Mouse (Mus musculus) stomach, embryonic 16.5 days (tissue): ENCODE data around the gene Mafk. TPM values are rescaled to one million over a fixed set of nuclear protein-coding genes. Genes with fewer than 3 reads are reported as not detected.

ENCODE experiments used
- ATAC-seq: fragments of 200-750 bp; cut with Nextera tagmentation; 2 replicates; pipeline ENCODE4 v1.8.0; 2017; ENCODE audit warnings: moderate number of reproducible peaks, moderate TSS enrichment; ENCODE audit not compliant: insufficient read depth, low FRiP score
- H3K27ac ChIP-seq: fragments of 300-500 bp; sonication (generic); 2 replicates; pipeline ENCODE4 v1.5.1; 2014; ENCODE audit warnings: low read length
- H3K27me3 ChIP-seq: fragments of 300-500 bp; sonication (generic); 2 replicates; pipeline ENCODE4 v1.6.1; 2014; ENCODE audit warnings: low read length, control low read depth, mixed read lengths; ENCODE audit not compliant: control insufficient read depth, insufficient read depth
- H3K36me3 ChIP-seq: fragments of 300-500 bp; sonication (generic); 2 replicates; pipeline ENCODE4 v1.6.1; 2014; ENCODE audit warnings: low read length; ENCODE audit not compliant: control insufficient read depth, insufficient read depth
- H3K4me1 ChIP-seq: fragments of 300-500 bp; sonication (generic); 2 replicates; pipeline ENCODE4 v1.6.1; 2014; ENCODE audit warnings: low read length, control low read depth, mixed read lengths; ENCODE audit not compliant: control insufficient read depth, insufficient read depth
- H3K4me2 ChIP-seq: fragments of 300-500 bp; sonication (generic); 2 replicates; pipeline ENCODE4 v1.6.1; 2014; ENCODE audit warnings: low read depth, low read length, mixed read lengths
- H3K4me3 ChIP-seq: fragments of 300-500 bp; sonication (generic); replicated peaks from 2 replicates; pipeline ENCODE4 v1.5.1; 2014; ENCODE audit warnings: mild to moderate bottlenecking, low read length
- H3K9ac ChIP-seq: fragments of 300-500 bp; sonication (generic); 2 replicates; pipeline ENCODE4 v1.6.1; 2014; ENCODE audit warnings: low read length
- H3K9me3 ChIP-seq: fragments of 300-500 bp; sonication (generic); replicated peaks from 2 replicates; pipeline ENCODE4 v1.6.1; 2016; ENCODE audit warnings: low read length, control low read depth; ENCODE audit not compliant: control insufficient read depth
- WGBS: fragments of 180-500 bp; shearing (Covaris S2); extraction: QIAGEN DNeasy Blood & Tissue Kit; methylation state at CpG from one replicate; pipeline ENCODE4 v1.1.7; 2014; 5-methylcytosine and 5-hydroxymethylcytosine counted together
- polyA plus RNA-seq: library from polyadenylated mRNA; unstranded; fragments of >200 nt; fragmentation: Nextera tagmentation; extraction: Ambion mirVana; gene quantifications from 2 replicates; pipeline ENCODE4 v1.2.1, GENCODE M21; 2015

The Mafk gene
- polyA plus RNA-seq, 1 experiment from 2014 or later = 18.9 TPM

DNA sequence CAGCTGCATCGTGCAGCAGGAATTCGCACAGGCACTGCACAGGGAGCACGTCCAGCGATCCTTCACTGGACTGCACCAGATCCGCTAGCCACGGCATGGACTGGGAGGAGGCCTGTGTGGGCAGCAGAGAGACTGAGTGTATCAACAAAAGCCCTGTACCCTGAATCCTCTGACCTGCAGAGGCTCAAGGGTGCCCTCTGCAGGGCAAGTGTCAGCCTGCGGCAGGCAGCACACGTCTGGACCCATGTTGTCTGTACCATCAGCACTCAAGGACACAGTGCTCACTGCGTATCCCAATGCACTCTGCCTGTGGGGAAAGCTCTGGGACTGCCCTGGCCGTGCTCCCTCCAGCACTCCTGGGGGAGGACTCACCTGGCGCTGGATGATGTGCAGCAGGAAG, 27.0 kb upstream of the Mafk start:
- no peaks in the 10 kb centered on the region for H3K9me3 ChIP-seq
- WGBS = 70% methylated on average over 11 of the region's 11 CpGs
- H3K36me3 ChIP-seq = peaks cover 30% of the 10 kb centered on the region
- H3K27ac ChIP-seq = no peak overlapping the region
- no peak overlapping the region for H3K4me3 ChIP-seq
- H3K4me1 ChIP-seq = no peaks in the 10 kb centered on the region
- no peaks in the 10 kb centered on the region for H3K27me3 ChIP-seq
- ATAC-seq = no peak
- H3K9ac ChIP-seq = no peak overlapping the region
- H3K4me2 ChIP-seq = no peak overlapping the region

DNA sequence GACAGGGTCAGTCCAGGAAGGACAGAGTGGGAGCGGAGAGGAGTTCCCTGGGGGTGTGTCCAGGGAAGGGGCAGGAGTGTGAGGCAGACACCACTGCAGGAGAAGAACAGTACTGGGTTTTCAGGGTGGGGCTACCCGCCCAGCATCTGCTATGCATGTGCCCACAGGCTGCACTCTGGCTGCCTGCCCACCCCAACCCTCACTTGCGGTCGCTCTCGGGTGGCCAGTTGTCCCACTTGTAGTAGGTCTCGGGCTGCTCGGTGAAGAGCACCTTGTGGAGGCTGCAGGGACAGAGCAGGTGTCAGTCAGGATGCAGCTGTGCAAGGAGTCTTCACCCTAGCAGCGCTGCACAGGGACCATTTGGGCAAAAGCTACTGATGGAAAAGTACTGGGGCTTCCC, 23.1 kb upstream of the Mafk start:
- peaks cover 26% of the 10 kb centered on the region for H3K36me3 ChIP-seq

DNA sequence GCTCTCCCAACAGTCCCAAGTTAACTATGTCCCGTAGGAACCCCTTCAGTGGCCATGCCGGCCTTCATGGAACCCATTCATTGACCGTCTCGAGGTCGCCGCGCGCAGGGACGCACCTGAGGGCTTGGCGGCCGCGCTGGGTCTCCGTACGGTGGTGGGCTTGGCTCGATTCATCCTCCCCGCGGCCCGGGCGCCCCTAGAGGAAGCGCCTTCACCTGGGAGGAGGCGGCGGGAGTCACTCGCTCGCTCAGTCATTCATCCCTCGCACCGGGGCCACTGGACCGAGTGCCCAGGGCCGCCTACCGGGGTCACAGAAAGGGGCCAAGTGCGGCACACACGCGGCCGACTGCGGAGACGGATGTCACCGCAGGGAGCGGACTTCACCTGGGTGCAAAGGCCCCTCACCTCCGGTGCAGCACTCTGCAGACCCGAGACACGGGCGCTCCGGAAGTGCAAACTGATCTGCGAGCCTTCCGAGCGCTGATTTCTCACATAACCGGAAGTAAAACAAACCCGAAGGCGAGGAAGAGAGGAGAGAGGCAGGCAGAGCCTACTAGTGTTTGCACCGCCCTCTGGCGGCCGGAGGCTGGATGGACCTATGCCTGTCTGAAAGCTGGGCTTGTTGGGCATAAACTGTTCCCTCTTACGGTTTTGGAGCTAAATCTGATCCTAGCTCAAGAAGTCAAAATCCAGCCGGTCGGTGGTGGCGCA, 15.9 kb upstream of the Mafk start, which contains the start of gene Ints1:
Ints1 (minus strand) TSS at position 459 of the 711 bp plus-strand sequence.
- peak; percentile 89 for ATAC-seq
- under 1% methylated on average over 54 of the region's 55 CpGs for WGBS
- H3K4me1 ChIP-seq = peaks cover 8% of the 10 kb centered on the region
- peak within 1 kb of the TSS; percentile 26; the same call in 1 of the 2 replicates for H3K27ac ChIP-seq
- H3K4me2 ChIP-seq = peak within 1 kb of the TSS; percentile 93
- H3K36me3 ChIP-seq = peaks cover 15% of the 10 kb centered on the region; the same call in 1 of the 2 replicates
- peak within 1 kb of the TSS; percentile 72 for H3K4me3 ChIP-seq
- no peaks in the 10 kb centered on the region for H3K27me3 ChIP-seq
- peak within 1 kb of the TSS; percentile 88 for H3K9ac ChIP-seq
- H3K9me3 ChIP-seq = no peaks in the 10 kb centered on the region

More for the DNA sequence above, 23.1 kb upstream of the Mafk start:
- no peaks in the 10 kb centered on the region for H3K27me3 ChIP-seq
- H3K9ac ChIP-seq = no peak overlapping the region
- no peak overlapping the region for H3K4me2 ChIP-seq
- no peak overlapping the region for H3K27ac ChIP-seq
- H3K4me1 ChIP-seq = no peaks in the 10 kb centered on the region
- no peak overlapping the region for H3K4me3 ChIP-seq
- no peak for ATAC-seq
- 92% methylated on average over 8 of the region's 8 CpGs for WGBS
- no peaks in the 10 kb centered on the region for H3K9me3 ChIP-seq

DNA sequence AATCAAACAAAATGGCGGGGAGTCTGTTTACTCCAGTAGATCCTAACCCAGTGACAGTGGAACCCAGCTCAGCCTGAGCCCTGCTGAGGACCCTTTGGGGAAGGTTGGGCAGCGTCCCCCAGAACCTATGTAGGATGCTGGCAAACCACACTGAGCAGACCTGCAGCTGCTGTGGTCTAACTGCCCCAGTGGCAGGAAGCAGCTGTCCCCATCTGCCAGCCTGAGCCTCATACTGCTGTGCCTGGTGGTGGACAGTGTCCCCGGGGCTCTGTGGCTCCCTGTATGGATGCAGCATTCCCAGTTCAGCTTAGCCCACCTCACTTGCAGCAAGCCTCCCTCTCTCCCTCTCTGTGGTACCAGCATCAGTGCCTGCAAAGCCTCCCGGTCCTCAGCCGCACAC, 14.3 kb upstream of the Mafk start:
- no peak overlapping the region for H3K4me3 ChIP-seq
- H3K27ac ChIP-seq = no peak overlapping the region
- no peaks in the 10 kb centered on the region for H3K27me3 ChIP-seq
- H3K4me2 ChIP-seq = no peak overlapping the region
- H3K9ac ChIP-seq = no peak overlapping the region
- 79% methylated on average over 5 of the region's 5 CpGs for WGBS
- H3K4me1 ChIP-seq = peaks cover 8% of the 10 kb centered on the region
- 0 out of 2 replicates have a peak, but pooled peaks cover 4% of the 10 kb centered on the region for H3K36me3 ChIP-seq
- H3K9me3 ChIP-seq = no peaks in the 10 kb centered on the region
- no peak for ATAC-seq

- no peaks in the 10 kb centered on the region for H3K9me3 ChIP-seq
- WGBS = 80% methylated on average over 8 of the region's 8 CpGs
- no peak for ATAC-seq
- no peak overlapping the region for H3K9ac ChIP-seq
- no peak overlapping the region for H3K27ac ChIP-seq
- H3K36me3 ChIP-seq = no peaks in the 10 kb centered on the region
- H3K4me2 ChIP-seq = no peak overlapping the region
- H3K27me3 ChIP-seq = no peaks in the 10 kb centered on the region
- H3K4me1 ChIP-seq = no peaks in the 10 kb centered on the region
- H3K4me3 ChIP-seq = no peak overlapping the region
Observed at GRCm38 (mm10) chr5:139781406-139781805, 9.9 kb upstream of the Mafk start.

GRCm38 (mm10) chr5:139789466-139789865, 1.8 kb upstream of the Mafk start:
- H3K4me3 ChIP-seq = no peak overlapping the region
- H3K36me3 ChIP-seq = no peaks in the 10 kb centered on the region
- no peaks in the 10 kb centered on the region for H3K27me3 ChIP-seq
- 47% methylated on average over 4 of the region's 4 CpGs for WGBS
- no peak overlapping the region for H3K9ac ChIP-seq
- no peak overlapping the region for H3K27ac ChIP-seq
- H3K4me1 ChIP-seq = peaks cover 28% of the 10 kb centered on the region
- ATAC-seq = no peak
- H3K9me3 ChIP-seq = no peaks in the 10 kb centered on the region
- no peak overlapping the region for H3K4me2 ChIP-seq

GRCm38 (mm10) chr5:139792159-139792775, 954 bp downstream of the Mafk start:
- 13% methylated on average over 11 of the region's 11 CpGs for WGBS
- no peaks in the 10 kb centered on the region for H3K36me3 ChIP-seq
- peak overlapping the region; percentile 92 for H3K4me2 ChIP-seq
- peak overlapping the region; percentile 90 for H3K27ac ChIP-seq
- H3K4me3 ChIP-seq = peak overlapping the region; percentile 77
- H3K9ac ChIP-seq = peak overlapping the region; percentile 76
- no peak for ATAC-seq
- peaks cover 54% of the 10 kb centered on the region for H3K4me1 ChIP-seq
- no peaks in the 10 kb centered on the region for H3K9me3 ChIP-seq
- H3K27me3 ChIP-seq = no peaks in the 10 kb centered on the region

DNA sequence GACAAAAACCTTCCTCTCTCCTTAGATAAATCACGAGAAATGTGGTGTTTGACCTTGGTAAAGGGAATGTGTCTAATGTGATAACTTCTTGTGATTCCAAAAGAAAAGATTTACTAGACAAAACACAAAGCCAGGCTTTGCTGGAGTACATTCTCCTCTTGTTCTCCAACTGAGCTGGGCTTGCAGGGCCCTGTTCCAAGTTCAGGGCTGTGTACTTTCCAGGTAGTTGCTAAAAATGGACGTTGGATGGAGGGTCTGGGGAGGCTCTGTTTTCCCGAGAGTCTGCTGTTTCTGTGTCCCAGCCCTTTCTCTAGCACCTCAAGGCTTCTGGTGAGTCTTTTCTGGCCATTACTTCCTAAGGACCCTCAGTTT, 1.6 kb downstream of the Mafk start:
- H3K4me1 ChIP-seq = peaks cover 61% of the 10 kb centered on the region
- no peaks in the 10 kb centered on the region for H3K36me3 ChIP-seq
- H3K27me3 ChIP-seq = no peaks in the 10 kb centered on the region
- peak overlapping the region; percentile 92 for H3K4me2 ChIP-seq
- H3K9me3 ChIP-seq = no peaks in the 10 kb centered on the region
- H3K27ac ChIP-seq = peak overlapping the region; percentile 90
- H3K9ac ChIP-seq = peak overlapping the region; percentile 76
- 23% methylated on average over 3 of the region's 3 CpGs for WGBS
- ATAC-seq = no peak
- H3K4me3 ChIP-seq = peak overlapping the region; percentile 77

DNA sequence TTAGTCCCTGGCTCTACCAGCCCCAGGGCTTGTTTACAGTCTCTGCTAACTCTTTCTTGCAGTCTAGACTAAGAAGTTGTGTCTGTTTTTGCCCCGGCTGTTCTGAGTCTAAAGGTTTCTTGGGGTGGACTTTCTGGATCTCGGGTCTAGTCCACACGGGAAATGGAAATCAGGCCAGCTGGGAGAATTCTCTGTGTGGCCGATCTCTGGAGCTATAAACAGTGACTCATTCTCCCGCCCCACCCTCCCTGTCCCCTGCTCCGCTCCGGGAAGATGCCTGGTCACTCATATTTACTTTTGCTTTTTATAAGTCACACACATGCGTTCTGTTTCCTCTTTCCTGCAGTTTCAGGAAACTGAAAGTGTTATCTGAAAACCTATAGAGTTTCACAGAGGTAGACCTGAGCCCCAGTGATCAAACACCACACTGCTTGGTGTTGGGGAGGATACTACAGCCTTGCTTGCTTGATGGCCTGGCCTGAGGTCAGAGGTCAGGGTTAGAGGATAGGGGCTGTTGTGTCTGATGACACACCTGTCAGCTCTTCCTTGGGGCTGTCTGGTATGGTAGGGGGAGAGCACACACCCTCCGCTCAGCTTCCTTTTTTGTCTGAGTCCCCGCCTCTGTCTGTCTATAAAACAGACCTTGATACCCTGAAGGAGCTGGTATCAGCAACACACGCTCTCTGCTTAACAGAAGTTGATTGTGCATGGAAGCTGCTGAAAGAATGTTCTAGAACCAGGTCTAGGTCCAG, 2.2 kb downstream of the Mafk start:
- 21% methylated on average over 11 of the region's 11 CpGs for WGBS
- H3K4me1 ChIP-seq = peaks cover 66% of the 10 kb centered on the region
- H3K9ac ChIP-seq = peak overlapping the region; percentile 76
- H3K9me3 ChIP-seq = no peaks in the 10 kb centered on the region
- no peaks in the 10 kb centered on the region for H3K27me3 ChIP-seq
- no peaks in the 10 kb centered on the region for H3K36me3 ChIP-seq
- ATAC-seq = peak; percentile 19; the same call in 1 of the 2 replicates
- H3K4me3 ChIP-seq = peak overlapping the region; percentile 77
- H3K4me2 ChIP-seq = peak overlapping the region; percentile 92
- H3K27ac ChIP-seq = peak overlapping the region; percentile 90
